Mouse (Mus musculus) limb, embryonic 12.5 days (tissue): ENCODE results near the gene Slc25a21. TPM values are rescaled to one million over a fixed set of nuclear protein-coding genes. Genes with fewer than 3 reads are reported as not detected.

Experiments used
- ATAC-seq: fragments of 200-750 bp; cut with Nextera tagmentation; 2 replicates; pipeline ENCODE4 v1.8.0; 2017; ENCODE audit warnings: low read depth, moderate TSS enrichment; ENCODE audit not compliant: insufficient number of reproducible peaks, insufficient read depth, low FRiP score, low TSS enrichment
- H3K27ac ChIP-seq: fragments of 300-500 bp; sonication (generic); 2 replicates; pipeline ENCODE4 v1.5.1; 2016; ENCODE audit warnings: mild to moderate bottlenecking, moderate library complexity
- H3K27me3 ChIP-seq: fragments of 300-500 bp; sonication (generic); 2 replicates; pipeline ENCODE4 v1.6.1; 2016; ENCODE audit warnings: mild to moderate bottlenecking, moderate library complexity
- H3K36me3 ChIP-seq: fragments of 300-500 bp; sonication (generic); 2 replicates; pipeline ENCODE4 v1.6.1; 2016; ENCODE audit warnings: mild to moderate bottlenecking, moderate library complexity
- H3K4me1 ChIP-seq: fragments of 300-500 bp; sonication (generic); replicated peaks from 2 replicates; pipeline ENCODE4 v1.6.1; 2016
- H3K4me2 ChIP-seq: fragments of 300-500 bp; sonication (generic); 2 replicates; pipeline ENCODE4 v1.6.1; 2016; ENCODE audit warnings: mild to moderate bottlenecking, moderate library complexity
- H3K4me3 ChIP-seq: fragments of 300-500 bp; sonication (generic); replicated peaks from 2 replicates; pipeline ENCODE4 v1.5.1; 2016; ENCODE audit warnings: mild to moderate bottlenecking
- H3K9ac ChIP-seq: fragments of 300-500 bp; sonication (generic); replicated peaks from 2 replicates; pipeline ENCODE4 v1.6.1; 2016; ENCODE audit warnings: mild to moderate bottlenecking, moderate library complexity
- H3K9me3 ChIP-seq: fragments of 300-500 bp; sonication (generic); 2 replicates; pipeline ENCODE4 v1.6.1; 2016; ENCODE audit warnings: mild to moderate bottlenecking, moderate library complexity
- WGBS: fragments of 180-500 bp; shearing (Covaris S2); methylation state at CpG from one replicate; pipeline ENCODE4 v1.1.7; 2016; 5-methylcytosine and 5-hydroxymethylcytosine counted together
- polyA plus RNA-seq: library from polyadenylated mRNA; unstranded; fragments of >200 nt; fragmentation: Nextera tagmentation; extraction: Ambion mirVana; gene quantifications from 2 replicates; pipeline ENCODE4 v1.2.1, GENCODE M21; 2016

Slc25a21 gene
- polyA plus RNA-seq, 1 experiment from 2014 or later: 1.1 TPM

GRCm38 (mm10) chr12:57184401-57185147, 12.7 kb downstream of the Slc25a21 start:
- H3K9ac ChIP-seq: no peak overlapping the region
- peaks cover 6% of the 10 kb centered on the region for H3K4me1 ChIP-seq
- H3K4me3 ChIP-seq: no peak overlapping the region
- no peak overlapping the region for H3K4me2 ChIP-seq
- H3K27me3 ChIP-seq: peaks cover 2% of the 10 kb centered on the region; the same call in 1 of the 2 replicates
- H3K9me3 ChIP-seq: no peaks in the 10 kb centered on the region
- no peak overlapping the region for H3K27ac ChIP-seq
- H3K36me3 ChIP-seq: no peaks in the 10 kb centered on the region
- ATAC-seq: no peak
- WGBS: 53% methylated on average over 2 of the region's 2 CpGs

DNA sequence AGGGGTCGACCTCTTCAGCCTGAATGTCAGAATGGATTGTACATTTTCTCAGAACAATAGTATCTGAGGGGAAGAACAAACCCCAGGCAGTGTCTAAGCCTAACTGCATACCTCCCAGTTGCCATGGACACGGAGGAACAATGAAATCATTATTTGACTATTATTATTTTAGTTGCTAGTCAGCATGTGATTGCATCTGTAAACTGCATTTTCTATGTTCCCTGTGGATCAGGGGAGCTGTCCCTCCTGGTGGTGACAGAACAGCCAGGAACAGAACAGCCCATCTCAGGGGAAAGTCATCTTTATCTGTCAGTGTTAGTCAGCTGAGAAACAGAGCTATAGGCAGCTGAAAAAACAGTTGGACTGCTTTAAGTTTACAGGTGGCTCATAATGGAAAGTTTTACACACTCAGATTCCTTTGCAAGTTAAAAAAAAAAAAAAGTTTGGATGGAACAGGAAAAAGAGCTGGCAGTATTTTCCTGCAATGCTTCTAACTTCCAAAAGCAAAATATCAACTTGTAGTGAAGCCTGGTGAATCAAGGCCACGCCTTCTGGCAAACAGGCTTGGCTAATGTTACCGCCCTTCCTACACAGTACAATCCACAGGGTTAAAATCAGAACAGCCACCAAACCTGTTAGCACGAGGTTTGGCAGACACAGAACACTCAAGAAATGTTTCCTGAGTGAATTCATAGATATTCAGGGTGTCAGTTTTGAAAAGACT, 17.6 kb downstream of the Slc25a21 start:
- Histone ChIP-seq H3K4me3 (no peak overlapping the region), H3K9me3 (no peaks in the 10 kb centered on the region), H3K27me3 (no peaks in the 10 kb centered on the region), H3K4me1 (peaks cover 8% of the 10 kb centered on the region), H3K4me2 (no peak overlapping the region), H3K9ac (no peak overlapping the region), H3K27ac (no peak overlapping the region), H3K36me3 (no peaks in the 10 kb centered on the region)
- WGBS: 61% methylated on average over 5 of the region's 5 CpGs
- no peak for ATAC-seq

- H3K27ac ChIP-seq: no peak overlapping the region
Observed at GRCm38 (mm10) chr12:57178818-57179217, 18.5 kb downstream of the Slc25a21 start.

GRCm38 (mm10) chr12:57163294-57163693, 34.0 kb downstream of the Slc25a21 start:
- Histone ChIP-seq H3K4me2 (no peak overlapping the region), H3K9me3 (no peaks in the 10 kb centered on the region), H3K9ac (no peak overlapping the region), H3K4me1 (no peaks in the 10 kb centered on the region), H3K36me3 (no peaks in the 10 kb centered on the region), H3K27ac (no peak overlapping the region), H3K4me3 (no peak overlapping the region), H3K27me3 (no peaks in the 10 kb centered on the region; the same call in 1 of the 2 replicates)
- 84% methylated on average over 2 of the region's 2 CpGs for WGBS
- ATAC-seq: no peak

More at GRCm38 (mm10) chr12:57178818-57179217, 18.5 kb downstream of the Slc25a21 start:
- Histone ChIP-seq H3K9ac (no peak overlapping the region), H3K4me3 (no peak overlapping the region), H3K9me3 (no peaks in the 10 kb centered on the region), H3K4me2 (no peak overlapping the region), H3K27me3 (no peaks in the 10 kb centered on the region), H3K36me3 (no peaks in the 10 kb centered on the region), H3K4me1 (peaks cover 8% of the 10 kb centered on the region)
- no peak for ATAC-seq

DNA sequence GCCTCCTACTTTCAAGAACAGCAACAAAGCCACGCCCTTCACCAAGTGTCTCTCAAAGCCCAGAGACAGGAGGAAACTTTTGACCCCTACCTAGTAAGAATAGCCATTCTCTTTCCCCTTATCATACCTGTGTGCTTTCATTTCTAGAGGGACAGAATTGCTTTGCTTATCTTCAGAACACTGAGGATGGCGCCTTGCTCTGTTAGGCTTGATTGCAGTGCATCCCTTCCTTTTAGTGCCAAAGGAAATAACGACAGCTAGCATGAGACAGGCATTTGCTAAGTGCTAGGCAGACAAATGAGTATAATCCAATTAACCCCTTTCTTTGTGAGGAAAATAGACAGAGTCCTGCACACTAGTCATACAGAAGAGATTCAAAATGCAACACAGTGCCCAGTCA, 34.4 kb downstream of the Slc25a21 start:
- Histone ChIP-seq H3K4me2 (no peak overlapping the region), H3K9ac (no peak overlapping the region), H3K4me3 (no peak overlapping the region), H3K9me3 (no peaks in the 10 kb centered on the region), H3K36me3 (no peaks in the 10 kb centered on the region), H3K4me1 (no peaks in the 10 kb centered on the region), H3K27ac (no peak overlapping the region), H3K27me3 (no peaks in the 10 kb centered on the region; the same call in 1 of the 2 replicates)
- no peak for ATAC-seq
- WGBS: 56% methylated on average over 3 of the region's 3 CpGs

DNA sequence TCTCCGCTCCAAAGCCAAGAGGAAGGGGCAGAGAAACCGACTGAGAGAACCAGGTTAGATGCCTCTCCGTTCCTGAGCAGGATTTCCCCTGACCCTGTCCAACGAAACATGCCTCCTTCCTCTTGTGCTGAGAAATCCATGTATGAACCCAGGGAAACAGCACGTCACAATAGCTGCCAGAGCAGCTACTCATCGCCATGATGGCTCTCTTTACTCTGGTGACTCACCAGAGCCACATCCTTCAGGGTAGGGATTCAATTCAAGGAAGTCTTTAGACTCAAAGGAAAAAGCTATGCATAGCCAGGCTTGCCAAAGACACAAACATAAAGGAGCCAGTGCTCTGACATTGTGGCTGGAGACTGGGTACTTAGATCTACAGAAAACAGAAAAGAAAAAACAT, 37.4 kb downstream of the Slc25a21 start:
- 84% methylated on average over 6 of the region's 6 CpGs for WGBS
- no peak for ATAC-seq
- no peaks in the 10 kb centered on the region for H3K9me3 ChIP-seq

GRCm38 (mm10) chr12:57158266-57158665, 39.0 kb downstream of the Slc25a21 start:
- Histone ChIP-seq H3K4me2 (no peak overlapping the region), H3K27me3 (no peaks in the 10 kb centered on the region; the same call in 1 of the 2 replicates), H3K9me3 (no peaks in the 10 kb centered on the region), H3K4me3 (no peak overlapping the region), H3K27ac (no peak overlapping the region), H3K4me1 (no peaks in the 10 kb centered on the region), H3K9ac (no peak overlapping the region), H3K36me3 (no peaks in the 10 kb centered on the region)
- ATAC-seq: no peak
- 52% methylated on average over 3 of the region's 3 CpGs for WGBS

More for the DNA sequence above, 37.4 kb downstream of the Slc25a21 start:
- Histone ChIP-seq H3K27ac (no peak overlapping the region), H3K4me2 (no peak overlapping the region), H3K36me3 (no peaks in the 10 kb centered on the region), H3K4me1 (no peaks in the 10 kb centered on the region), H3K27me3 (no peaks in the 10 kb centered on the region; the same call in 1 of the 2 replicates), H3K4me3 (no peak overlapping the region), H3K9ac (no peak overlapping the region)

DNA sequence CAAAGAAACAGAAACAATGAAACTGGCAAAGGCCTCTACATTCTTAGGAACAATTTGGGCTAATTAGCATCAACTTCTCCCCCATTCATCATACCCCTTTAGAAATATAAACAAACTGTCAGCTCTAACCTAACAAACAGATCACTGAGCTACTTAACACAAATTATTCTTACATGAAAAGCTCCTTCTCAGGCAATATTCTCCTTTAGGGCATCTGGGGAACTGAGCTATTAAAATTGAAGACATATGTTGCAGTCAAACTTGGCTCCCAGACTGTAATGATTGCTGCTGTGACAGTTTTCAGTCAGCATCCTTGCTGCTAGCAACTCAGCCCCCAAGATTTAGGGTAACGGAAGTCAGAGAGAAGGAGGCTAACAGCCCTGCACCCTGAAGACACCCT, 58.3 kb downstream of the Slc25a21 start:
- 0 out of 2 replicates have a peak, but pooled peaks cover 2% of the 10 kb centered on the region for H3K27me3 ChIP-seq
- 30% methylated on average over 1 of the region's 1 CpGs for WGBS
- no peaks in the 10 kb centered on the region for H3K9me3 ChIP-seq
- H3K4me2 ChIP-seq: no peak overlapping the region
- ATAC-seq: no peak
- H3K27ac ChIP-seq: 0 out of 2 replicates have a peak overlapping the region, but pooled peaks have one; percentile 29
- H3K9ac ChIP-seq: no peak overlapping the region
- H3K4me1 ChIP-seq: peaks cover 18% of the 10 kb centered on the region
- no peaks in the 10 kb centered on the region for H3K36me3 ChIP-seq
- no peak overlapping the region for H3K4me3 ChIP-seq

- Histone ChIP-seq H3K4me1 (peaks cover 18% of the 10 kb centered on the region), H3K36me3 (no peaks in the 10 kb centered on the region), H3K9ac (no peak overlapping the region), H3K9me3 (no peaks in the 10 kb centered on the region), H3K27ac (no peak overlapping the region), H3K4me2 (no peak overlapping the region), H3K27me3 (0 out of 2 replicates have a peak, but pooled peaks cover 2% of the 10 kb centered on the region), H3K4me3 (no peak overlapping the region)
- WGBS: 53% methylated on average over 2 of the region's 2 CpGs
- no peak for ATAC-seq
Observed at GRCm38 (mm10) chr12:57137809-57138208, 59.5 kb downstream of the Slc25a21 start.

GRCm38 (mm10) chr12:57118602-57119001, 78.7 kb downstream of the Slc25a21 start:
- H3K4me2 ChIP-seq: no peak overlapping the region
- no peaks in the 10 kb centered on the region for H3K36me3 ChIP-seq
- no peaks in the 10 kb centered on the region for H3K27me3 ChIP-seq
- H3K4me3 ChIP-seq: no peak overlapping the region
- 52% methylated on average over 8 of the region's 8 CpGs for WGBS
- no peak overlapping the region for H3K27ac ChIP-seq
- no peak for ATAC-seq
- peaks cover 4% of the 10 kb centered on the region; the same call in 1 of the 2 replicates for H3K4me1 ChIP-seq
- H3K9me3 ChIP-seq: no peaks in the 10 kb centered on the region
- no peak overlapping the region for H3K9ac ChIP-seq

GRCm38 (mm10) chr12:57115516-57115915, 81.8 kb downstream of the Slc25a21 start:
- Histone ChIP-seq H3K27ac (no peak overlapping the region), H3K4me3 (no peak overlapping the region), H3K9ac (no peak overlapping the region), H3K36me3 (no peaks in the 10 kb centered on the region), H3K9me3 (no peaks in the 10 kb centered on the region), H3K27me3 (no peaks in the 10 kb centered on the region), H3K4me2 (no peak overlapping the region), H3K4me1 (peaks cover 4% of the 10 kb centered on the region; the same call in 1 of the 2 replicates)
- 58% methylated on average over 10 of the region's 10 CpGs for WGBS
- no peak for ATAC-seq
